Mouse (Mus musculus) lung, postnatal 0 days (tissue): Measurements from ENCODE around the gene Hemgn.

ENCODE experiments used
- CTCF ChIP-seq: IDR thresholded peaks from 2 replicates; pipeline ENCODE4 v1.5.1; 2016; ENCODE audit warnings: antibody characterized with exemption, mild to moderate bottlenecking
- EP300 ChIP-seq: IDR thresholded peaks from 2 replicates; pipeline ENCODE4 v1.6.1; 2016; ENCODE audit warnings: antibody characterized with exemption, mild to moderate bottlenecking, control low read depth

- TF ChIP-seq CTCF (no peak), EP300 (no peak)
Measured at GRCm38 (mm10) chr4:46371030-46371429, 42.3 kb downstream of the Hemgn start.
